In the genomic region with DNA sequence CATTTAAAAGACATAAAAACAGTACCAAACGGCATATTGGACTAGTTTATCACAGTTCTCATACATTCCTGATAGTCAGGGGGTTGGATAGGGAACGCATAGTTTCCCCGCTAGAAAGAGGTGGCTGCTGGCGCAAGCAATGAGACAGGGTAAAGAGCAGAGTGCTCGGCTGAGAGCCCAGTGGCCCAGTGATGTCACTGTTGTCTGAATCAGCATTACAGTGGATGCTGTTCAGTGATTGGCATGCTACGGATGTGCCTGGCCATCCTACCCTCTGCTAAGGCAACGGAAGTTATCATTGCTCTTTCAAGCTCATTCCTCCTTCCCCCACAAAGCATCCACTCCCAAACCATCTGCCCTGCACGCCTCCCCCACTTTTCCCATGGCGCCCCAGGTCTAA, we compare ENCODE assay signal across 14 mouse cellular contexts. TPM values are rescaled to one million over a fixed set of nuclear protein-coding genes. Genes with fewer than 3 reads are reported as not detected.
DNase-seq lines count a peak whose midpoint lies in the region; ATAC-seq and TF ChIP-seq lines count a peak whose summit lies in the region.
"Had no signal": no experiment of that assay in that cellular context is flagged by ENCODE, and none has a peak within 500 bp of the region (broad histone marks: within the 10 kb centered on the region; RNA-seq: fewer than 3 reads in every experiment).

No protein-coding gene starts in this region.

- TF ChIP-seq CTCF in heart, postnatal 0 days (IDR thresholded peaks at IDR 0.05; ENCODE audit: low read depth), result no peak
- TF ChIP-seq CTCF in liver, adult 2 months (IDR thresholded peaks at IDR 0.05; ENCODE audit: low read depth, low read length), result no peak
- TF ChIP-seq CTCF in midbrain, postnatal 0 days (IDR thresholded peaks at IDR 0.05), result no peak

- no peak overlapping the region for H3K4me3 ChIP-seq in heart, postnatal 0 days (ENCODE audit: low read depth, low read length)
- no peak overlapping the region for H3K4me3 ChIP-seq in liver, adult 2 months (ENCODE audit: insufficient read depth, low read depth, low read length)
- no peak overlapping the region for H3K4me3 ChIP-seq in liver, embryonic 12.5 days
- no peak overlapping the region for H3K4me3 ChIP-seq in midbrain, postnatal 0 days (ENCODE audit: low read depth, low read length)
- no peak overlapping the region for H3K4me3 ChIP-seq in midbrain, embryonic 16.5 days (ENCODE audit: low read depth, low read length)
- H3K4me3 ChIP-seq: liver, embryonic 15.5 days; neural tube, embryonic 13.5 days had no signal

- no peak for TF ChIP-seq EP300 in heart, postnatal 0 days (IDR thresholded peaks at IDR 0.05; ENCODE audit: low read depth)

- 52% methylated on average over 9 of the region's 9 CpGs for WGBS in heart, postnatal 0 days
- WGBS in liver, adult 2 months, result 53% methylated on average over 9 of the region's 9 CpGs
- 71% methylated on average over 9 of the region's 9 CpGs for WGBS in liver, embryonic 12.5 days (ENCODE audit: insufficient replicate concordance)
- 83% methylated on average over 9 of the region's 9 CpGs for WGBS in midbrain, postnatal 0 days
- WGBS in midbrain, embryonic 16.5 days, result 85% methylated on average over 9 of the region's 9 CpGs

- peaks cover 9% of the 10 kb centered on the region; the same call in 1 of the 2 replicates for H3K4me1 ChIP-seq in heart, postnatal 0 days (ENCODE audit: control insufficient read depth, insufficient read depth)
- peaks cover 2% of the 10 kb centered on the region; the same call in 1 of the 2 replicates for H3K4me1 ChIP-seq in liver, adult 2 months (ENCODE audit: control insufficient read depth, insufficient read depth, low read length)
- no peaks in the 10 kb centered on the region for H3K4me1 ChIP-seq in liver, embryonic 12.5 days
- 0 out of 2 replicates have a peak, but pooled peaks cover 4% of the 10 kb centered on the region for H3K4me1 ChIP-seq in midbrain, postnatal 0 days (ENCODE audit: insufficient read depth, low read length)
- H3K4me1 ChIP-seq in midbrain, embryonic 16.5 days (ENCODE audit: control insufficient read depth, insufficient read depth, low read length), result no peaks in the 10 kb centered on the region
- H3K4me1 ChIP-seq: liver, embryonic 15.5 days had no signal

- no peak overlapping the region for H3K9ac ChIP-seq in heart, postnatal 0 days (replicated peaks; ENCODE audit: low read depth, low read length)
- H3K9ac ChIP-seq in liver, adult 2 months (ENCODE audit: low read depth, low read length), result no peak overlapping the region
- no peak overlapping the region for H3K9ac ChIP-seq in liver, embryonic 12.5 days
- no peak overlapping the region for H3K9ac ChIP-seq in midbrain, postnatal 0 days (replicated peaks; ENCODE audit: low read length, poor library complexity, severe bottlenecking)
- H3K9ac ChIP-seq in midbrain, embryonic 16.5 days (ENCODE audit: low read depth, low read length), result no peak overlapping the region
- H3K9ac ChIP-seq: liver, embryonic 15.5 days; neural tube, embryonic 13.5 days had no signal

- H3K9me3 ChIP-seq in heart, postnatal 0 days (replicated peaks; ENCODE audit: control insufficient read depth, low read length), result no peaks in the 10 kb centered on the region
- H3K9me3 ChIP-seq in liver, embryonic 12.5 days (replicated peaks), result no peaks in the 10 kb centered on the region
- H3K9me3 ChIP-seq in midbrain, postnatal 0 days (ENCODE audit: low read length), result no peaks in the 10 kb centered on the region
- no peaks in the 10 kb centered on the region for H3K9me3 ChIP-seq in midbrain, embryonic 16.5 days (replicated peaks; ENCODE audit: control insufficient read depth, low read length, poor library complexity, severe bottlenecking)
- H3K9me3 ChIP-seq: liver, embryonic 15.5 days; neural tube, embryonic 13.5 days had no signal

- no peaks in the 10 kb centered on the region for H3K79me2 ChIP-seq in liver, adult 2 months (ENCODE audit: control insufficient read depth, insufficient read depth, low read length)

- ATAC-seq in heart, postnatal 0 days (ENCODE audit: insufficient read depth, low read depth), result peak; percentile 24; the same call in 1 of the 2 replicates
- no peak for ATAC-seq in liver, embryonic 12.5 days
- 0 out of 2 replicates have a peak, but pooled peaks have one; percentile 14 for ATAC-seq in midbrain, postnatal 0 days (ENCODE audit: low FRiP score)
- no peak for ATAC-seq in midbrain, embryonic 16.5 days

- H3K36me3 ChIP-seq in heart, postnatal 0 days (replicated peaks; ENCODE audit: control insufficient read depth, insufficient read depth, low read length), result no peaks in the 10 kb centered on the region
- H3K36me3 ChIP-seq in liver, adult 2 months (ENCODE audit: control insufficient read depth, insufficient read depth, low read length), result no peaks in the 10 kb centered on the region
- H3K36me3 ChIP-seq in liver, embryonic 12.5 days, result no peaks in the 10 kb centered on the region
- H3K36me3 ChIP-seq in midbrain, postnatal 0 days (ENCODE audit: insufficient read depth, low read length), result peaks cover 7% of the 10 kb centered on the region; the same call in 1 of the 2 replicates
- 0 out of 2 replicates have a peak, but pooled peaks cover 3% of the 10 kb centered on the region for H3K36me3 ChIP-seq in midbrain, embryonic 16.5 days (ENCODE audit: control insufficient read depth, insufficient read depth, low read length)
- H3K36me3 ChIP-seq: liver, embryonic 15.5 days had no signal

- TF ChIP-seq POLR2A in liver, adult 2 months (IDR thresholded peaks at IDR 0.05; ENCODE audit: extremely low read depth, insufficient read depth, low read length), result no peak

- no peaks in the 10 kb centered on the region for H3K27me3 ChIP-seq in heart, postnatal 0 days (ENCODE audit: control insufficient read depth, insufficient read depth, low read length)
- no peaks in the 10 kb centered on the region for H3K27me3 ChIP-seq in liver, adult 2 months (ENCODE audit: control insufficient read depth, insufficient read depth, low read length)
- H3K27me3 ChIP-seq in liver, embryonic 12.5 days (replicated peaks), result 0 out of 2 replicates have a peak, but pooled peaks cover 4% of the 10 kb centered on the region
- no peaks in the 10 kb centered on the region for H3K27me3 ChIP-seq in midbrain, postnatal 0 days (ENCODE audit: insufficient read depth, low read length)
- no peaks in the 10 kb centered on the region for H3K27me3 ChIP-seq in midbrain, embryonic 16.5 days (ENCODE audit: control insufficient read depth, insufficient read depth, low read depth, low read length)
- H3K27me3 ChIP-seq: liver, embryonic 15.5 days; neural tube, embryonic 13.5 days had no signal

- H3K27ac ChIP-seq in heart, postnatal 0 days (ENCODE audit: low read depth), result no peak overlapping the region
- no peak overlapping the region for H3K27ac ChIP-seq in liver, adult 2 months (replicated peaks; ENCODE audit: insufficient read depth, low read depth, low read length)
- H3K27ac ChIP-seq in liver, embryonic 12.5 days, result no peak overlapping the region
- H3K27ac ChIP-seq in midbrain, postnatal 0 days (ENCODE audit: low read depth, low read length), result no peak overlapping the region
- H3K27ac ChIP-seq in midbrain, embryonic 16.5 days (ENCODE audit: low read length), result no peak overlapping the region
- H3K27ac ChIP-seq: liver, embryonic 15.5 days; neural tube, embryonic 13.5 days had no signal

- no peak for DNase-seq in heart, postnatal 0 days (ENCODE audit: low spot score)
- DNase-seq in heart, postnatal 4 days, result no peak
- DNase-seq in liver, adult 2 months (ENCODE audit: extremely low read depth, low read depth, low spot score), result peak; percentile 47
- DNase-seq in midbrain, postnatal 0 days (ENCODE audit: low spot score), result no peak
- DNase-seq in gastrocnemius, postnatal 4 days (ENCODE audit: low spot score in 2 of 2), result no peak
- DNase-seq: adrenal gland, postnatal 25 days; cerebellum, postnatal 10 days; layer of hippocampus, adult 9-11 months; spleen, adult 18-20 months; thymus, adult 2 months had no signal

- H3K4me2 ChIP-seq in heart, postnatal 0 days (ENCODE audit: low read depth, low read length), result no peak overlapping the region
- no peak overlapping the region for H3K4me2 ChIP-seq in liver, embryonic 12.5 days
- H3K4me2 ChIP-seq in midbrain, postnatal 0 days (ENCODE audit: low read depth, low read length, poor library complexity, severe bottlenecking), result no peak overlapping the region
- H3K4me2 ChIP-seq in midbrain, embryonic 16.5 days (ENCODE audit: low read length), result no peak overlapping the region
- H3K4me2 ChIP-seq: liver, embryonic 15.5 days; neural tube, embryonic 13.5 days had no signal

RNA-seq across cellular contexts. Expression of a gene that starts 32.6 kb away (rescaled TPM):
- total RNA-seq in heart, postnatal 0 days (2014; rRNA removed; ENCODE audit: low replicate concordance), result 0.88 and 2.8 TPM in 2 replicates
- 0.63 and 0.69 TPM in 2 replicates for polyA plus RNA-seq in heart, postnatal 0 days (2015; fragmentation: Nextera tagmentation; extraction: Ambion mirVana)
- total RNA-seq in heart, postnatal 4 days (2021), result 1 to 10 TPM; 1.6 to 1.9 TPM
- total RNA-seq in liver, adult 2 months (2014; rRNA removed), result 0.18 and 0.20 TPM in 2 replicates
- polyA plus RNA-seq in liver, adult 2 months (2012; rRNA removed), result 0.04 and 0.06 TPM in 2 replicates
- 0.50 and 0.77 TPM in 2 replicates for polyA plus RNA-seq in liver, embryonic 12.5 days (2016; fragmentation: Nextera tagmentation; extraction: Ambion mirVana)
- 24.0 and 25.2 TPM in 2 replicates for total RNA-seq in midbrain, postnatal 0 days (2014; rRNA removed)
- polyA plus RNA-seq in midbrain, postnatal 0 days (2015; fragmentation: Nextera tagmentation; extraction: Ambion mirVana), result 8.5 and 9.8 TPM in 2 replicates
- 4.3 and 5.6 TPM in 2 replicates for polyA plus RNA-seq in midbrain, embryonic 16.5 days (2015; fragmentation: Nextera tagmentation; extraction: Ambion mirVana)
- 10 to 100 TPM in 1 of 2 experiments, 1 to 10 TPM in 1; 8.7 to 10.6 TPM for total RNA-seq in gastrocnemius, postnatal 4 days (2021)

Comparison
In these comparisons a context has a peak if more than half of its experiments do, and no peak if none do; other contexts are left out.
1. ATAC-seq: peak in heart, postnatal 0 days (single experiment) and midbrain, postnatal 0 days (single experiment); none in liver, embryonic 12.5 days (single experiment) and midbrain, embryonic 16.5 days (single experiment).